In the genomic region with DNA sequence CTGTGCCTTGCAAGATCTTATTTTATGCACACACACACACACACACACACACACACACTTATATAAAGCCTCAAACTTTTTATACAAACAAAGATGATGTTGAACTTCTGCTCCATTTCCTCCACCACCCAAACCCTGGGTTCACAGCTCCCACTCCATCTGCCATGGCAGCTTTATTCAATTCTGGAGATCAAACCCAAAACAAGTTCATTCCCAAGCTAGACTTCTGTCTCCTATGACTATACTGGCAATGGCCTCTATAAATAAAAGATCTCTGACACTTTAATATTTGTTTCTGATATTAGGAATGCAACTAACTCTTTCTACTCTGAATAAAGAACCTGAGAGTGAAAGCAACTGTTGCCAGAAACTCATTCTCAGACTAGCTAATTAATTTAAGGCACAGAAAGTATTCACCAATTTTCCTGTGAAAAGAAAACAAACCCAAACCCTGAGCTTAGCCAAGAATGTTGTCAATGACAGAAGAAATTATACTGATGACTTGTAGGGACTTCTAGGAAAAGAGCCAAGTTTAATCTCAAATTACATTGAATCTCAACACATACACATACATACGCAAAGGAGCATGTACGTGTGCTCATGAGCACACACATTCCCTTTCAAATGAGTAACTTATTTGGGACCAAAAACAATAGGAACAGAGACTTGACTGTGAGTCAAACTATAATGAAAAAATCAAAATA, we compare ENCODE assay signal across 12 mouse cellular contexts.
"Had no signal": no experiment of that assay in that cellular context is flagged by ENCODE, and none has a peak within 500 bp of the region (broad histone marks: within the 10 kb centered on the region; RNA-seq: fewer than 3 reads in every experiment).

No protein-coding gene starts in this region.

- H3K9ac ChIP-seq: liver, embryonic 14.5 days; liver, postnatal 0 days had no signal

- H3K4me3 ChIP-seq: left cerebral cortex, adult 2 months had no signal

- ATAC-seq: intestine, postnatal 0 days; liver, postnatal 0 days had no signal

- H3K4me2 ChIP-seq: midbrain, embryonic 11.5 days had no signal

- H3K27ac ChIP-seq: left cerebral cortex, adult 2 months; liver, embryonic 14.5 days had no signal

- DNase-seq: kidney, postnatal 10 days; layer of hippocampus, postnatal 36 days; liver, postnatal 0 days; lung, postnatal 14 days; lung, postnatal 4 days; midbrain, embryonic 14.5 days; thymus, adult 18-20 months; thymus, postnatal 36 days had no signal
